Mouse (Mus musculus) hindbrain, postnatal 0 days (tissue): ENCODE measurements around the gene Myo16. TPM values are rescaled to one million over a fixed set of nuclear protein-coding genes. Genes with fewer than 3 reads are reported as not detected.

ENCODE experiments used
- ATAC-seq: fragments of 200-750 bp; cut with Nextera tagmentation; 2 replicates; pipeline ENCODE4 v1.8.0; 2017; ENCODE audit warnings: mild to moderate bottlenecking, moderate TSS enrichment, moderate library complexity
- DNase-seq: peaks from one replicate; pipeline ENCODE4 v3.0.0-alpha.2; 2015; ENCODE audit warnings: low spot score
- H3K27ac ChIP-seq: fragments of 300-500 bp; sonication (generic); 2 replicates; pipeline ENCODE4 v1.5.1; 2014; ENCODE audit warnings: mild to moderate bottlenecking
- H3K27me3 ChIP-seq: fragments of 300-500 bp; sonication (generic); 2 replicates; pipeline ENCODE4 v1.6.1; 2014; ENCODE audit warnings: low read length, mixed read lengths; ENCODE audit not compliant: insufficient read depth
- H3K36me3 ChIP-seq: fragments of 300-500 bp; sonication (generic); 2 replicates; pipeline ENCODE4 v1.6.1; 2014; ENCODE audit warnings: low read length, mixed read lengths; ENCODE audit not compliant: insufficient read depth
- H3K4me1 ChIP-seq: fragments of 300-500 bp; sonication (generic); 2 replicates; pipeline ENCODE4 v1.6.1; 2014; ENCODE audit warnings: antibody characterized with exemption, low read length, mixed read lengths; ENCODE audit not compliant: insufficient read depth
- H3K4me2 ChIP-seq: fragments of 300-500 bp; sonication (generic); 2 replicates; pipeline ENCODE4 v1.6.1; 2014; ENCODE audit warnings: low read depth, mild to moderate bottlenecking, low read length, moderate library complexity, mixed read lengths
- H3K4me3 ChIP-seq: fragments of 300-500 bp; sonication (generic); 2 replicates; pipeline ENCODE4 v1.5.1; 2014; ENCODE audit warnings: low read length
- H3K9ac ChIP-seq: fragments of 300-500 bp; sonication (generic); replicated peaks from 2 replicates; pipeline ENCODE4 v1.6.1; 2014; ENCODE audit warnings: mild to moderate bottlenecking, low read length, moderate library complexity, mixed read lengths
- H3K9me3 ChIP-seq: fragments of 300-500 bp; sonication (generic); 2 replicates; pipeline ENCODE4 v1.6.1; 2016; ENCODE audit warnings: low read length, mixed read lengths
- CTCF ChIP-seq: IDR thresholded peaks from 2 replicates; pipeline ENCODE4 v1.5.1; 2016; ENCODE audit warnings: antibody characterized with exemption, control low read depth, low read depth
- WGBS: fragments of 180-500 bp; shearing (Covaris S2); extraction: QIAGEN DNeasy Blood & Tissue Kit; methylation state at CpG from one replicate; pipeline ENCODE4 v1.1.7; 2014; 5-methylcytosine and 5-hydroxymethylcytosine counted together
- polyA plus RNA-seq: library from polyadenylated mRNA; unstranded; fragments of >200 nt; fragmentation: Nextera tagmentation; extraction: Ambion mirVana; gene quantifications from 2 replicates; pipeline ENCODE4 v1.2.1, GENCODE M21; 2015
- total RNA-seq: library from RNA; depleted of rRNA; stranded (reverse); fragments of >200 nt; gene quantifications from 2 replicates; pipeline ENCODE4 v1.2.3, GENCODE M21; 2014

The Myo16 gene
- total and polyA plus RNA-seq, 2 experiments from 2014 or later: 8.7 to 71.2 TPM

- H3K9me3 ChIP-seq: no peaks in the 10 kb centered on the region
- H3K27me3 ChIP-seq: no peaks in the 10 kb centered on the region
- H3K4me1 ChIP-seq: no peaks in the 10 kb centered on the region
- H3K4me3 ChIP-seq: no peak overlapping the region
- ATAC-seq (no peak), DNase-seq (no peak)
- H3K9ac ChIP-seq: no peak overlapping the region
- 64% methylated on average over 8 of the region's 8 CpGs for WGBS
- H3K36me3 ChIP-seq: no peaks in the 10 kb centered on the region
- no peak overlapping the region for H3K27ac ChIP-seq
- TF ChIP-seq CTCF: no peak
- no peak overlapping the region for H3K4me2 ChIP-seq
These were observed 475.0 kb downstream of the Myo16 start for GRCm38 (mm10) chr8:10628725-10629124.

GRCm38 (mm10) chr8:10629862-10630261 is 476.2 kb downstream of the Myo16 start:
- ATAC-seq (no peak), DNase-seq (no peak)
- Histone ChIP-seq H3K9ac (no peak overlapping the region), H3K36me3 (no peaks in the 10 kb centered on the region), H3K4me3 (no peak overlapping the region), H3K4me2 (no peak overlapping the region), H3K27ac (no peak overlapping the region), H3K27me3 (no peaks in the 10 kb centered on the region), H3K9me3 (no peaks in the 10 kb centered on the region), H3K4me1 (no peaks in the 10 kb centered on the region)
- TF ChIP-seq CTCF: no peak
- 44% methylated on average over 5 of the region's 5 CpGs for WGBS

GRCm38 (mm10) chr8:10631006-10631405 is 477.3 kb downstream of the Myo16 start:
- Histone ChIP-seq H3K9ac (no peak overlapping the region), H3K4me1 (no peaks in the 10 kb centered on the region), H3K27me3 (no peaks in the 10 kb centered on the region), H3K4me3 (no peak overlapping the region), H3K36me3 (no peaks in the 10 kb centered on the region), H3K9me3 (no peaks in the 10 kb centered on the region), H3K27ac (no peak overlapping the region), H3K4me2 (no peak overlapping the region)
- DNase-seq (no peak), ATAC-seq (no peak)
- 90% methylated on average over 2 of the region's 2 CpGs for WGBS
- no peak for TF ChIP-seq CTCF

- no peak for ATAC-seq
- no peak overlapping the region for H3K9ac ChIP-seq
- H3K36me3 ChIP-seq: no peaks in the 10 kb centered on the region
- no peak overlapping the region for H3K4me2 ChIP-seq
- H3K4me3 ChIP-seq: no peak overlapping the region
- no peaks in the 10 kb centered on the region for H3K9me3 ChIP-seq
- 77% methylated on average over 6 of the region's 6 CpGs for WGBS
- H3K27ac ChIP-seq: no peak overlapping the region
- DNase-seq: no peak
- H3K27me3 ChIP-seq: no peaks in the 10 kb centered on the region
- no peak for TF ChIP-seq CTCF
- H3K4me1 ChIP-seq: no peaks in the 10 kb centered on the region
These were observed 478.9 kb downstream of the Myo16 start for GRCm38 (mm10) chr8:10632603-10633002.

GRCm38 (mm10) chr8:10633360-10634140 is 479.8 kb downstream of the Myo16 start:
- H3K9me3 ChIP-seq: no peaks in the 10 kb centered on the region
- no peaks in the 10 kb centered on the region for H3K27me3 ChIP-seq
- 52% methylated on average over 12 of the region's 12 CpGs for WGBS
- no peak overlapping the region for H3K9ac ChIP-seq
- TF ChIP-seq CTCF: no peak
- DNase-seq: no peak
- no peaks in the 10 kb centered on the region for H3K36me3 ChIP-seq
- no peak overlapping the region for H3K4me2 ChIP-seq
- 0 out of 2 replicates have a peak, but pooled peaks have one; percentile 31 for ATAC-seq
- H3K4me1 ChIP-seq: no peaks in the 10 kb centered on the region
- H3K27ac ChIP-seq: no peak overlapping the region
- H3K4me3 ChIP-seq: no peak overlapping the region

GRCm38 (mm10) chr8:10634421-10634820 is 480.7 kb downstream of the Myo16 start:
- Histone ChIP-seq H3K4me3 (no peak overlapping the region), H3K9ac (no peak overlapping the region), H3K4me1 (no peaks in the 10 kb centered on the region), H3K4me2 (no peak overlapping the region), H3K9me3 (no peaks in the 10 kb centered on the region), H3K27me3 (no peaks in the 10 kb centered on the region), H3K36me3 (no peaks in the 10 kb centered on the region), H3K27ac (0 out of 2 replicates have a peak overlapping the region, but pooled peaks have one; percentile 11)
- ATAC-seq: peak; percentile 58
- TF ChIP-seq CTCF: no peak
- 57% methylated on average over 13 of the region's 13 CpGs for WGBS
- peak; percentile 54 for DNase-seq

- WGBS: 92% methylated on average over 8 of the region's 8 CpGs
- no peak for DNase-seq
- Histone ChIP-seq H3K27ac (no peak overlapping the region), H3K4me2 (no peak overlapping the region), H3K4me1 (no peaks in the 10 kb centered on the region), H3K36me3 (no peaks in the 10 kb centered on the region), H3K9me3 (no peaks in the 10 kb centered on the region), H3K9ac (no peak overlapping the region), H3K27me3 (no peaks in the 10 kb centered on the region), H3K4me3 (no peak overlapping the region)
- no peak for TF ChIP-seq CTCF
- no peak for ATAC-seq
These were observed 485.2 kb downstream of the Myo16 start for GRCm38 (mm10) chr8:10638871-10639270.
